Mouse (Mus musculus): ENCODE data around the gene Adamts3.

The Adamts3 gene

GRCm38 (mm10) chr5:89711116-89711859 lies 171.8 kb downstream of the Adamts3 start:
- DNase-seq (ENCODE audit: low spot score), result no peak

- DNase-seq (ENCODE audit: low spot score), result no peak
These were observed 173.7 kb downstream of the Adamts3 start for GRCm38 (mm10) chr5:89709459-89709858.

DNA sequence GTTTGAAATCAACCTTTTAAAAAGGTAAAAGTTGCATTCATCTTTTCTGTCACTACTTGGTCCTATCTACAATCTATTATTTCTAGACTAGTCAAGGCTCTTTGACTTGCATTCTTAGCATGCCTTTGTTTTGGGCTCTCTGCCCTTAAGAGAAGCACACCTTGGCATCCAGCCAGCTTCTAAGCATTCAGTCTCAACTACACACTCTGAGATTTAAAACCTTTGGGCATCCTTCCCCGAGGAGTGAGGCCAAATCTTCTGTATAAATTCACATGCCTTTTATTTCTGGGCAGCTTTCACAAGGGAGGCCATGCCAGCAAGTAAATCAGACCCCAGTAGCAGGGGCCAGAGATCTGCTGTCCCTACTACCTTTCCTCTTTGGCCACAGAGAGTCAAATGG lies 178.9 kb downstream of the Adamts3 start:
- DNase-seq (ENCODE audit: low spot score), result no peak

- DNase-seq (ENCODE audit: low spot score), result no peak
These were observed 181.7 kb downstream of the Adamts3 start for GRCm38 (mm10) chr5:89701241-89702007.

GRCm38 (mm10) chr5:89687826-89688225 lies 195.3 kb downstream of the Adamts3 start:
- no peak for DNase-seq (ENCODE audit: low spot score)

GRCm38 (mm10) chr5:89679871-89680536 lies 203.1 kb downstream of the Adamts3 start:
- no peak for DNase-seq (ENCODE audit: low spot score)

- DNase-seq (ENCODE audit: low spot score), result no peak
These were observed 205.0 kb downstream of the Adamts3 start for GRCm38 (mm10) chr5:89678148-89678547.

GRCm38 (mm10) chr5:89674066-89674848 lies 208.9 kb downstream of the Adamts3 start:
- DNase-seq (ENCODE audit: low spot score), result no peak

GRCm38 (mm10) chr5:89672950-89673349 lies 210.2 kb downstream of the Adamts3 start:
- DNase-seq (ENCODE audit: low spot score), result no peak

- DNase-seq (ENCODE audit: low spot score), result no peak
These were observed 228.8 kb downstream of the Adamts3 start for GRCm38 (mm10) chr5:89654327-89654726.

DNA sequence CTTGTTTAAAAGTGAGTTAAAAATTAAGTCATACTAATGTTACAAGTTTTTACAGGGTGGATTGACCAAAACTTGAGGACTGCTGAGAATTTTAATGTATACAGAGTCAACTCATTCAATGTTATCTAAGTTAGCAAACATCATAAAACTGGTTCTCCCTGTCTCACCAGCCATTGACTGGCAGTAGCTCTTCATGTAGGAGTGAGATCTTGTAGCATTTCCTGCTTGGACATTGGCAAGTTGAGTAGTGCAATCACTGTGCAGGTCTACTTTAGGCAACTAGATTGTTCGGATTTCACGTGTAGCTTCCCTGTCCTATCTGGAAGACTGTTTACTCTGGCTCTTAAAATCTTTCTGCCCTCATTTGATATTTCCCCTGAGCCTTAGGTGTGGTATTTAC lies 229.3 kb downstream of the Adamts3 start:
- DNase-seq (ENCODE audit: low spot score), result no peak

DNA sequence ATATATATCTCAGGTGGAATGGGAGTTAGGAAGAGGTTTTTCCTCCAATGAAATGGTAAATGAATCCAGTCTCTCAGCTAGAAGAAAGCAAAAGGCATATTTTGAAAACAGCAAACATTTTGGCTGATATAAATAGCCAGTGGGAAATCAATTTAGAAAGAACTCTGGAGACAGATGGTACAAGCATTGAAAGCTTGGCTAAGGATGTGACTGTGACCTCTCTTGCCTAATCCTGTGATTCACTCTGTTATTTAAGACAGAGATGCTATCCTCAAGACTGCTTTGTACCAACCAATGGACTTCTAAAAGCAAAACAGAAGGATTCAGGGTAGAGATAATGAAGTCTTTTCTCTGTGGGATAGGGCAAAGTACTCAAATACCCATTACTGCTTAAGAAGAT lies 236.2 kb downstream of the Adamts3 start:
- no peak for DNase-seq (ENCODE audit: low spot score)

DNA sequence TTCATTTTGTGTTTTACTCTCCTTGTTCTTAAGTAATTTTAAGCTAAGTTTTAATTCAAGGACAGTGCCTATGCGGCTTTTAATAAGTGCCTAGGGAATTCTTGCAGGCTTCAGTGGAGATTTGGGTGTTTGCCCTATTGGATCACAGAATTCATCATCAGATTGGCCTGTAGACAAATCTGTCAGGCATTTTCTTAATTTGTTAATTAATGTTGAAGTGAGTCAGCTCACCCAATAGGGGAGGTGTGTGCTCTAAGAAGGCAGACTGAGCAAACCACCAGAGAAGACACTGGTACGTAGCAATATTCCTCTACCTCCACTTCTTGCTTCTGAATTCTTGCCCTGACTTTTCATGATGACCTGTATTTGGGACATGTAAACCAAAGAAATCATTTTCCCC lies 247.7 kb downstream of the Adamts3 start:
- no peak for DNase-seq (ENCODE audit: low spot score)

DNA sequence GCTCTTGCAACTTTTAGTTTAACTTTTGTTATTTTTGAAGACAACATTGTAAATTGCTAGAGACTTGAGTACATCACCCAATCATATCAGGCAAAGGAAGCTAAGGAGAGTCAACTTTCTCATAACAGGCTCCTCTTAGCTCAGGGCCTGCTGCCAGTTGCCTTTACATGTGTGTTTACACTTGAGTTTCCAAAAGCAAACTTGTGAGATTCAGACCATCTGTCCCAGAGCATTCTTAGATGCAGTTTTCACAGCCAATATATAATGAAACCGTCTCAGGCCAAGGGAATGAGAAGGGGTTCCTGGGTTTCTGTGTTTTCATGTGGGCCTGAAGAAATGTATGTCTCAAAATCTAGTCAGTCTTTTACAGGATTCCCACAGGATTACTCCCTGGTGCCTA lies 251.5 kb downstream of the Adamts3 start:
- DNase-seq (ENCODE audit: low spot score), result no peak

All from testis, postnatal 14 days (tissue).